Mouse (Mus musculus): ENCODE measurements around the gene Intu.

Gene Intu

GRCm38 (mm10) chr3:40685855-40686515 lies 154.9 kb downstream of the Intu start:
- DNase-seq = no peak

GRCm38 (mm10) chr3:40686836-40687235 lies 155.8 kb downstream of the Intu start:
- DNase-seq = no peak

- no peak for DNase-seq
Measured at GRCm38 (mm10) chr3:40687588-40687987, 156.5 kb downstream of the Intu start.

- DNase-seq = peak; percentile 60 to 67
Measured at GRCm38 (mm10) chr3:40691566-40691965, 160.5 kb downstream of the Intu start.

GRCm38 (mm10) chr3:40693435-40693834 lies 162.3 kb downstream of the Intu start:
- no peak for DNase-seq

- no peak for DNase-seq
Measured at GRCm38 (mm10) chr3:40693960-40694359, 162.9 kb downstream of the Intu start.

GRCm38 (mm10) chr3:40694438-40694837 lies 163.4 kb downstream of the Intu start:
- no peak for DNase-seq

- no peak for DNase-seq
Measured at GRCm38 (mm10) chr3:40695162-40695561, 164.1 kb downstream of the Intu start.

- no peak for DNase-seq
Measured at GRCm38 (mm10) chr3:40698834-40699233, 167.7 kb downstream of the Intu start.

GRCm38 (mm10) chr3:40704816-40705430 lies 173.8 kb downstream of the Intu start:
- no peak for DNase-seq

GRCm38 (mm10) chr3:40708655-40709054 lies 177.6 kb downstream of the Intu start, which contains the start of gene Slc25a31:
Gene Slc25a31 (plus strand): TSS chr3:40708855.
- no peak for DNase-seq

GRCm38 (mm10) chr3:40716056-40716455 lies 185.0 kb downstream of the Intu start:
- no peak for DNase-seq

- DNase-seq = no peak
Measured at GRCm38 (mm10) chr3:40719022-40719421, 187.9 kb downstream of the Intu start.

- DNase-seq = no peak
Measured at GRCm38 (mm10) chr3:40738381-40738912, 207.4 kb downstream of the Intu start.

- no peak for DNase-seq
Measured at GRCm38 (mm10) chr3:40744024-40744835, 213.1 kb downstream of the Intu start, which contains the start of gene Hspa4l. Gene Hspa4l (plus strand): TSS chr3:40744495.

GRCm38 (mm10) chr3:40744836-40745660 lies 214.0 kb downstream of the Intu start:
- DNase-seq = peak; percentile 90 to 95

- DNase-seq = peak in 1 of 2 experiments; percentile 29
Measured at GRCm38 (mm10) chr3:40745661-40746547, 214.8 kb downstream of the Intu start.

Measured in cerebellum, postnatal 36 days (tissue).